Mouse (Mus musculus) MEL (cell line): Measurements from ENCODE around the gene Igsf6. TPM values are rescaled to one million over a fixed set of nuclear protein-coding genes. Genes with fewer than 3 reads are reported as not detected.

Experiments
- DNase-seq: peaks from one replicate; pipeline ENCODE4 v3.0.0; 2011; ENCODE audit warnings: low read depth, low spot score
- H3K27ac ChIP-seq: 2 replicates; pipeline ENCODE4 v1.5.1; 2012; ENCODE audit warnings: low read depth, mild to moderate bottlenecking, control low read depth, low read length, moderate library complexity; ENCODE audit not compliant: control insufficient read depth
- H3K27me3 ChIP-seq, 2 experiments: fragments of 150-350 bp in 1 of 2; sonication (generic) in 1 of 2; 2 replicates each; pipeline ENCODE4 v1.6.1; 2012; ENCODE audit warnings: low read length in 2 of 2, mild to moderate bottlenecking in 2 of 2, improper control_type of control experiment in 1 of 2, moderate library complexity in 1 of 2; ENCODE audit not compliant: insufficient read depth in 2 of 2, control insufficient read depth in 1 of 2
- H3K36me3 ChIP-seq, 2 experiments: 2 replicates each; pipeline ENCODE4 v1.6.1; 2012 to 2014; ENCODE audit warnings: low read length in 2 of 2, improper control_type of control experiment in 1 of 2, inconsistent platforms in 1 of 2, mild to moderate bottlenecking in 1 of 2; ENCODE audit not compliant: insufficient read depth in 2 of 2, control insufficient read depth in 1 of 2
- H3K4me1 ChIP-seq, 2 experiments: fragments of 150-350 bp in 1 of 2; sonication (generic) in 1 of 2; 2 replicates each; pipeline ENCODE4 v1.6.1; 2012; ENCODE audit warnings: low read length in 2 of 2, improper control_type of control experiment in 1 of 2, mild to moderate bottlenecking in 1 of 2; ENCODE audit not compliant: insufficient read depth in 2 of 2, control insufficient read depth in 1 of 2
- H3K4me3 ChIP-seq, 2 experiments: fragments of 150-350 bp in 1 of 2; sonication (generic) in 1 of 2; 2 replicates each; pipeline ENCODE4 v1.5.1; 2012; ENCODE audit warnings: low read depth in 2 of 2, low read length in 2 of 2, mild to moderate bottlenecking in 2 of 2, moderate library complexity in 2 of 2, control low read depth in 1 of 2, improper control_type of control experiment in 1 of 2; ENCODE audit not compliant: control insufficient read depth in 1 of 2, insufficient read depth in 1 of 2
- H3K79me2 ChIP-seq: 2 replicates; pipeline ENCODE4 v1.6.1; 2012; ENCODE audit warnings: mild to moderate bottlenecking, low read length, moderate library complexity; ENCODE audit not compliant: control insufficient read depth, poor library complexity, insufficient read depth
- H3K9ac ChIP-seq: 2 replicates; pipeline ENCODE4 v1.6.1; 2012; ENCODE audit warnings: low read depth, mild to moderate bottlenecking, control low read depth, low read length, moderate library complexity; ENCODE audit not compliant: control insufficient read depth, poor library complexity, severe bottlenecking
- H3K9me3 ChIP-seq: fragments of 150-350 bp; sonication (generic); replicated peaks from 2 replicates; pipeline ENCODE4 v1.6.1; 2012; ENCODE audit warnings: mild to moderate bottlenecking, low read length, improper control_type of control experiment, moderate library complexity; ENCODE audit not compliant: insufficient read depth
- CHD1 ChIP-seq: IDR thresholded peaks from 2 replicates; pipeline ENCODE4 v1.6.1; 2012; ENCODE audit warnings: low read depth, mild to moderate bottlenecking, inconsistent platforms, low read length, improper control_type of control experiment
- GABPA ChIP-seq: IDR thresholded peaks from 2 replicates; pipeline ENCODE4 v1.6.1; 2012; ENCODE audit warnings: low read depth, mild to moderate bottlenecking, inconsistent platforms, low read length, improper control_type of control experiment, moderate library complexity
- JUND ChIP-seq: IDR thresholded peaks from 2 replicates; pipeline ENCODE4 v1.6.1; 2011; ENCODE audit warnings: low read depth, mild to moderate bottlenecking, improper control_type of control experiment, low read length
- MYC ChIP-seq: IDR thresholded peaks from 2 replicates; pipeline ENCODE4 v1.6.1; 2011; ENCODE audit warnings: low read depth, mild to moderate bottlenecking, low read length, improper control_type of control experiment, moderate library complexity
- POLR2A ChIP-seq, 2 experiments: IDR thresholded peaks; 2 replicates each; pipeline ENCODE4 v1.6.1; 2011 to 2012; ENCODE audit warnings: low read length in 2 of 2, mild to moderate bottlenecking in 2 of 2, control low read depth in 1 of 2, improper control_type of control experiment in 1 of 2, low read depth in 1 of 2, moderate library complexity in 1 of 2; ENCODE audit not compliant: control insufficient read depth in 1 of 2, insufficient read depth in 1 of 2, poor library complexity in 1 of 2
- TAL1 ChIP-seq: IDR thresholded peaks from 2 replicates; pipeline ENCODE4 v1.6.1; 2012; ENCODE audit warnings: mild to moderate bottlenecking, inconsistent platforms, low read length, moderate library complexity, mixed read lengths
- ZNF384 ChIP-seq: IDR thresholded peaks from 2 replicates; pipeline ENCODE4 v1.6.1; 2012; ENCODE audit warnings: low read depth, mild to moderate bottlenecking, inconsistent platforms, low read length, improper control_type of control experiment
- polyA plus RNA-seq, 2 experiments: library from polyadenylated mRNA; stranded (reverse) in 1 of 2; unstranded in 1 of 2; fragments of >175 nt in 1 of 2; fragments of >200 nt in 1 of 2; gene quantifications; 2 replicates each; pipeline versions ENCODE4 v1.2.1 to v1.2.4; 2012; ENCODE audit warnings: low replicate concordance in 2 of 2, low read depth in 1 of 2; ENCODE audit not compliant: insufficient read length in 2 of 2, insufficient read depth in 1 of 2, missing spikeins in 1 of 2
- total RNA-seq: library from RNA; depleted of rRNA; stranded (reverse); fragments of 300-350 nt; gene quantifications from 2 replicates; pipeline ENCODE4 v1.2.3, GENCODE M21; 2012; rRNA removed

Gene Igsf6
- total and polyA plus RNA-seq, 3 experiments: 0.08 to 0.42 TPM; not detected in 1

DNA sequence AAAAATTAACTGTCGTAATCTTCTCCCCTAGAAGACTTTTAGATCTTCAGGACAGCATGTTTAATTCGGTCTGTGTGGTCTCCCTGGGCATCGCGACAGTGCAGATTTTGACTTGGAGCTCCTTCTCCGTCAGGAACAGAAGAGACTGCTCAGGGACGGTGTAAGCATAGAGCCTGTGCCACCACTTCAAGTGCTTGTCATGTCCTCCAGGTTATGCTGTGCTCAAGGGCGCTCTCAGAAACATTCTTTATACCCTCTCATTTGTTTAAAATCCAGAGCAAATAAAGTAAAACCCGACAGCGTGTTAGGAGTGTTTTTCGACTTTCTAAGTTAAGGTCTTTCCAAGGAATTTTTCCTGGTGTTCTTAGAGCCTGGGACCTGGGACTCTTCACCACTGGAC, 59.9 kb downstream of the Igsf6 start:
- Histone ChIP-seq H3K9me3 (no peaks in the 10 kb centered on the region), H3K9ac (no peak overlapping the region), H3K79me2 (no peaks in the 10 kb centered on the region), H3K4me3 (no peak overlapping the region), H3K36me3 (no peaks in the 10 kb centered on the region), H3K27me3 (peaks cover 13 to 16% of the 10 kb centered on the region in 2 experiments), H3K27ac (no peak overlapping the region), H3K4me1 (no peaks in the 10 kb centered on the region)
- no peak for DNase-seq
- no peak for TF ChIP-seq TAL1
- no peak for TF ChIP-seq ZNF384
- no peak for TF ChIP-seq MYC
- TF ChIP-seq POLR2A (IDR thresholded peaks at IDR 0.05; ENCODE audit: control insufficient read depth in 1 of 2, insufficient read depth in 1 of 2, low read depth in 1 of 2, low read length in 2 of 2, poor library complexity in 1 of 2): no peak
- TF ChIP-seq CHD1: no peak
- TF ChIP-seq JUND: no peak
- no peak for TF ChIP-seq GABPA

Other genes starting within 250 kb of the Igsf6 start
- gene Eef2k, start 231.7 kb downstream of the Igsf6 start, total RNA-seq: 56.1 and 69.2 TPM in 2 replicates
- 10 to 100 TPM in 1 of 2 experiments, not detected in 1; 56.2 TPM for gene Eef2k, start 231.7 kb downstream of the Igsf6 start, polyA plus RNA-seq
- gene Polr3e, start 156.8 kb downstream of the Igsf6 start, total RNA-seq: 39.1 and 39.4 TPM in 2 replicates
- 10 to 100 TPM in 1 of 2 experiments, not detected in 1; 50.1 TPM for gene Polr3e, start 156.8 kb downstream of the Igsf6 start, polyA plus RNA-seq
- gene Cdr2, start 92.3 kb downstream of the Igsf6 start, total RNA-seq: 12.9 and 15.8 TPM in 2 replicates
- gene Cdr2, start 92.3 kb downstream of the Igsf6 start, polyA plus RNA-seq: 10 to 100 TPM in 1 of 2 experiments, not detected in 1; 17.4 TPM
- not detected in 2 replicates for gene Mfsd13b, start 92.1 kb downstream of the Igsf6 start, total RNA-seq
- under 1 TPM in 1 of 2 experiments, not detected in 1; 0.17 TPM for gene Mfsd13b, start 92.1 kb downstream of the Igsf6 start, polyA plus RNA-seq
- gene Mettl9, start 40.1 kb downstream of the Igsf6 start, total RNA-seq: 33.4 and 39.8 TPM in 2 replicates
- gene Mettl9, start 40.1 kb downstream of the Igsf6 start, polyA plus RNA-seq: 10 to 100 TPM; 73.3 to 80.4 TPM
- gene Otoa, start 7.1 kb upstream of the Igsf6 start, total RNA-seq: 0.13 and 0.23 TPM in 2 replicates
- under 1 TPM in 1 of 2 experiments, not detected in 1; 0.04 TPM for gene Otoa, start 7.1 kb upstream of the Igsf6 start, polyA plus RNA-seq